Comparison of ENCODE assay signal across 23 mouse cellular contexts in genomic region chr10:106114743-106115486, GRCm38 (mm10).
DNase-seq lines count a peak whose midpoint lies in the region; ATAC-seq and TF ChIP-seq lines count a peak whose summit lies in the region.
"Had no signal": no experiment of that assay in that cellular context is flagged by ENCODE, and none has a peak within 500 bp of the region (broad histone marks: within the 10 kb centered on the region; RNA-seq: fewer than 3 reads in every experiment).

No protein-coding gene starts in this region.

- H3K36me3 ChIP-seq in forebrain, embryonic 14.5 days (ENCODE audit: control insufficient read depth, insufficient read depth, low read length) = no peaks in the 10 kb centered on the region
- H3K36me3 ChIP-seq in forebrain, embryonic 12.5 days (replicated peaks) = no peaks in the 10 kb centered on the region
- H3K36me3 ChIP-seq: embryonic facial prominence, embryonic 13.5 days had no signal

- ATAC-seq in forebrain, embryonic 14.5 days = no peak
- ATAC-seq in forebrain, embryonic 12.5 days (ENCODE audit: low FRiP score) = no peak
- ATAC-seq: inflammation-experienced regulatory T-cells, adult 6 months; midbrain, embryonic 16.5 days had no signal

- no peak for TF ChIP-seq CTCF in brain, embryonic 14.5 days (IDR thresholded peaks at IDR 0.05; ENCODE audit: borderline replicate concordance, extremely low read depth, insufficient read depth, insufficient read length)

- H3K4me3 ChIP-seq in forebrain, embryonic 14.5 days (ENCODE audit: low read depth, low read length) = no peak overlapping the region
- no peak overlapping the region for H3K4me3 ChIP-seq in forebrain, embryonic 12.5 days (replicated peaks)
- H3K4me3 ChIP-seq: embryonic facial prominence, embryonic 13.5 days; heart, adult 2 months; left cerebral cortex, adult 2 months had no signal

- no peaks in the 10 kb centered on the region; the same call in 1 of the 2 replicates for H3K4me1 ChIP-seq in forebrain, embryonic 14.5 days (ENCODE audit: control insufficient read depth, insufficient read depth, low read length)
- peaks cover 2% of the 10 kb centered on the region; the same call in 1 of the 2 replicates for H3K4me1 ChIP-seq in forebrain, embryonic 12.5 days
- H3K4me1 ChIP-seq: embryonic facial prominence, embryonic 13.5 days had no signal

- no peak overlapping the region for H3K9ac ChIP-seq in forebrain, embryonic 14.5 days (ENCODE audit: low read length)
- H3K9ac ChIP-seq in forebrain, embryonic 12.5 days = no peak overlapping the region
- H3K9ac ChIP-seq: embryonic facial prominence, embryonic 13.5 days had no signal

- no peak overlapping the region for H3K4me2 ChIP-seq in forebrain, embryonic 14.5 days (ENCODE audit: low read length)
- H3K4me2 ChIP-seq in forebrain, embryonic 12.5 days = no peak overlapping the region
- H3K4me2 ChIP-seq: embryonic facial prominence, embryonic 13.5 days; liver, embryonic 11.5 days had no signal

- H3K9me3 ChIP-seq in forebrain, embryonic 14.5 days (replicated peaks; ENCODE audit: control insufficient read depth, low read length) = no peaks in the 10 kb centered on the region
- H3K9me3 ChIP-seq in forebrain, embryonic 12.5 days = no peaks in the 10 kb centered on the region
- H3K9me3 ChIP-seq: embryonic facial prominence, embryonic 13.5 days had no signal

- no peak overlapping the region for H3K27ac ChIP-seq in forebrain, embryonic 14.5 days (ENCODE audit: low read depth, low read length)
- no peak overlapping the region for H3K27ac ChIP-seq in forebrain, embryonic 12.5 days
- H3K27ac ChIP-seq: embryonic facial prominence, embryonic 13.5 days; heart, adult 2 months; left cerebral cortex, adult 2 months had no signal

- peak; percentile 23 for DNase-seq in forebrain, embryonic 14.5 days (ENCODE audit: low spot score)
- DNase-seq in kidney, adult 9 months = peak; percentile 3
- DNase-seq in kidney, adult 18-20 months = no peak
- peak; percentile 17 for DNase-seq in MN1 (ENCODE audit: low spot score)
- DNase-seq in brain, embryonic 14.5 days (ENCODE audit: low read depth) = peak; percentile 58
- DNase-seq in spleen, postnatal 36 days (ENCODE audit: low spot score in 2 of 2) = no peak
- no peak for DNase-seq in spleen, adult 12 weeks (ENCODE audit: low spot score)
- DNase-seq: adrenal gland, postnatal 14 days; cerebellum, adult 8-10 months; gastrocnemius, postnatal 25 days; heart, adult 2 months; heart, postnatal 36 days; kidney, postnatal 14 days; lung, adult 18-20 months; lung, postnatal 14 days; right cerebral cortex, postnatal 4 days; thymus, postnatal 25 days had no signal

- no peaks in the 10 kb centered on the region for H3K27me3 ChIP-seq in forebrain, embryonic 14.5 days (replicated peaks; ENCODE audit: control insufficient read depth, insufficient read depth, low read length)
- no peaks in the 10 kb centered on the region for H3K27me3 ChIP-seq in forebrain, embryonic 12.5 days
- H3K27me3 ChIP-seq: embryonic facial prominence, embryonic 13.5 days had no signal

- TF ChIP-seq POLR2A in brain, embryonic 14.5 days (IDR thresholded peaks at IDR 0.05; ENCODE audit: borderline replicate concordance, extremely low read depth, insufficient read depth, insufficient read length, poor library complexity, severe bottlenecking) = no peak

- WGBS in forebrain, embryonic 14.5 days = 46% methylated on average over 6 of the region's 6 CpGs
- 54% methylated on average over 6 of the region's 6 CpGs for WGBS in forebrain, embryonic 12.5 days

Comparison
In these comparisons a context has a peak if more than half of its experiments do, and no peak if none do; other contexts are left out.
1. DNase-seq: peak in forebrain, embryonic 14.5 days (single experiment), kidney, adult 9 months (single experiment), MN1 (single experiment) and brain, embryonic 14.5 days (single experiment); none in kidney, adult 18-20 months (single experiment), spleen, postnatal 36 days (0 of 2) and spleen, adult 12 weeks (single experiment).